Mouse (Mus musculus): Measurements from ENCODE around the gene Hif1an.

The Hif1an gene

DNA sequence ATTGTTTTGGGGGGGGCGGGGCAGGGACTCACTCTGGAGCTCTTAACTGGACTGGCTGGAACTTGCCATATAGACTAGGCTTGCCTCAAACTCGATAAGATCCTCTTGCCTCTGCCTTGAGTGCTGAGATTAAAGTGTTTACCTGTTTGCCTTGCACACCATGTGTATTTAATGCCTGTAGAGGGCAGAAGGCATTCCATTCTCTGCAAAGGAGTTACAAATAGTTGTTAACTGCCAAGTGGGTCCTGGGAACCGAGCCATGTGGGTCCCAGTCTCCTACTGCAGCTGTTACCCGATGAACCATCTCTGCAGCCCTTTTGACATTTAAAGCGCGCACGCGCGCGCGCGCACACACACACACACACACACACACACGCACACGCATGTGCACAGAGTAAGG, 1.4 kb downstream of the Hif1an start:
- no peak for DNase-seq (ENCODE audit: low spot score)

- no peak for DNase-seq (ENCODE audit: low spot score)
Measured at GRCm38 (mm10) chr19:44567763-44568162, 5.1 kb downstream of the Hif1an start.

GRCm38 (mm10) chr19:44576275-44576674, 13.6 kb downstream of the Hif1an start:
- no peak for DNase-seq (ENCODE audit: low spot score)

DNA sequence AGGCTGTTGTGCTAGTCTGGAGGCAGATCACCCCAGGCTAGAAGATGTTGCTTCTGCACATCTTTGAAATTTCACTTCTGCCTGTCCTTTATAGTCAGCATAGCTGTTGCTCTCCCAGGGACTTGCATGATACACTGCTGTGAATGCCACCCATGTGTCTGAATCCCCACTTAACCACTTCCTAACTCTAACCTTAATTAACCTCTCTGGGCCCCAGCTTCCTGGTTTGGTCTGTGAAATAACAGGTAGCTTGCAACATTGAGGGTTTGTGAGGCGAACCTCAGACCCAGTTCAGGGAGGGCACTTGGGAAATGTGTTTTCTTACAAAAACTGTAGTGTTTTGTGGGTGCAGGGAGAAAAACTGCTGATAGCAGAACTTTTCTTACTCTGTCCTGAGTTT, 15.4 kb downstream of the Hif1an start:
- no peak for DNase-seq (ENCODE audit: low spot score)

GRCm38 (mm10) chr19:44582103-44582502, 19.5 kb downstream of the Hif1an start:
- no peak for DNase-seq (ENCODE audit: low spot score)

DNA sequence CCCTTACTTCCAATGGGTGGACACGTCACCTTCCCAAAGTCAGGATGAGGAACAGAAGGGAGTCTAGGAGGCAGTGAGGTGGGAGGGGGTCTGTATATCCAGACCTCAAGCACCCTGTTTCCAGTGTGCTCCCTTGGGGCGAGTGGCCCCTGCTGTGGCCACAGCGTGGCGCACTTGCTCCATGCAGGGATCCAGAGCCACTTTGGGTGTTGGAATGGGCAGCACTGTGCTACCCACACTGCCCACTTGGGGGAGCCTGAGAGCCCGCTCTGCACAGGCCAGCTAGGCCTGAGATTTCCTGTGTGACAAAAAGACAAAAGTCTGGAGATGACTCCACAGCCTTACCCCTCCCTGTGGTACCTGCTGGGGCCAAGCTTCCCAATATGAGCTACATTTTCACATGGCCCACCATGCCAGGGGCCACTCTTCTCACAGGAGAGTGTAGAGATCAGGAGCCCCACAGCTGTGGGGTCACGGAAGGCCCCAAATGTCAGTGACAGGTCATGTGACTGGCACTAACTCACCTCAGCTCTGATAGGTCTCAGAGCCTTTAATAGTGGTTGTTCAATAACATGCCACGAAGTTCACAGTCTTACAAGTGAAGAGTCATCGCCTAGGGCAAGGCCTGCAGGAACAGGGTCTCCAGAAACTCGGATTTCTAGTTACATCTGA, 20.1 kb downstream of the Hif1an start:
- peak; percentile 98 for DNase-seq (ENCODE audit: low spot score)

- no peak for DNase-seq (ENCODE audit: low spot score)
Measured at GRCm38 (mm10) chr19:44588036-44588435, 25.4 kb downstream of the Hif1an start.

GRCm38 (mm10) chr19:44589591-44590223, 27.1 kb downstream of the Hif1an start:
- DNase-seq (ENCODE audit: low spot score) = no peak

DNA sequence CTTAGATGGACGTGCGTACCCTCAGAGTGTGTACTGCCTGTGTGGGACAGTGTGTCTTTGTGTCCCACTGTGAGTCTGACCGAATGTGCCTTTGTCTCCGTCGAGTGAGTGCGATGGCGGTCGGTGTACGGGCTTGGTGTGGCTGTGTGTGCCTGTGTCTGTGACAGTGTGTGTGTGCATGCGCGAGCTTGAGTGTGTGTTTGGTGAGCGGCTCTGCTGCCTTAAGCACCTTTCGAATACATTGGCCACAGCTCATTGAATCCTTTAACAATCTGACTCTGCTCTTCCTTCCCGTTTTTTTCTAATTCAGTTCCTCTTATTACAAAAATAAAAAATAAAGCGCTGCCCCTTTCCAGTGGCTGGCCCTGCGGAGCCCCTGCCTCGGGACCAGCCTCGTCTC, 28.3 kb downstream of the Hif1an start:
- DNase-seq (ENCODE audit: low spot score) = no peak

- DNase-seq (ENCODE audit: low spot score) = no peak
Measured at GRCm38 (mm10) chr19:44591638-44592037, 29.0 kb downstream of the Hif1an start.

DNA sequence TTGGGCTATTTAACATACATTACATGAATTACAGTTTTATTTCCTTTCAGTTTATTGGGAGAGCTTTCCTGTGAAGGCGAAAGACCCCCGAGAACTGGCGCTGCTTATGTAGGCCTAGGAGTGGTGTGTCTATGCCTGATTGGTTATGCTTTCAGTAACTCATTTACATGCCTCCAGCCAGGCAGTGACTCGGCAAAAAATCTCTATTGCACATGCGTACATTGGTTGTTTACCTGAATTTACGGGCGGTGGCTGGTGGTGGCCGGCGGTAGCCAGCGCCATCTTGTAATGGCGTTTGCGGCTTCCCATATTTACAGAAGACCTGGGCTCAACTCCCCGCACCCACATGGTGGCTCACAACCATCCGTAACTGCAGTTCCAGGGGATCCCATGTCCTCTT, 31.5 kb downstream of the Hif1an start:
- DNase-seq (ENCODE audit: low spot score) = no peak

GRCm38 (mm10) chr19:44618166-44618565, 55.5 kb downstream of the Hif1an start:
- no peak for DNase-seq (ENCODE audit: low spot score)
